Mouse (Mus musculus) bone marrow, adult 2 months (tissue): ENCODE measurements around the gene T2.

Source experiments
- CTCF ChIP-seq: fragments of 200-500 bp; IDR thresholded peaks from 2 replicates; pipeline ENCODE4 v1.5.1; 2011; ENCODE audit warnings: low read length, control low read depth; ENCODE audit not compliant: control insufficient read depth, insufficient read depth
- POLR2A ChIP-seq: fragments of 200-500 bp; IDR thresholded peaks from 2 replicates; pipeline ENCODE4 v1.6.1; 2011; ENCODE audit warnings: low read depth, mild to moderate bottlenecking, control low read depth, low read length, borderline replicate concordance; ENCODE audit not compliant: control insufficient read depth

DNA sequence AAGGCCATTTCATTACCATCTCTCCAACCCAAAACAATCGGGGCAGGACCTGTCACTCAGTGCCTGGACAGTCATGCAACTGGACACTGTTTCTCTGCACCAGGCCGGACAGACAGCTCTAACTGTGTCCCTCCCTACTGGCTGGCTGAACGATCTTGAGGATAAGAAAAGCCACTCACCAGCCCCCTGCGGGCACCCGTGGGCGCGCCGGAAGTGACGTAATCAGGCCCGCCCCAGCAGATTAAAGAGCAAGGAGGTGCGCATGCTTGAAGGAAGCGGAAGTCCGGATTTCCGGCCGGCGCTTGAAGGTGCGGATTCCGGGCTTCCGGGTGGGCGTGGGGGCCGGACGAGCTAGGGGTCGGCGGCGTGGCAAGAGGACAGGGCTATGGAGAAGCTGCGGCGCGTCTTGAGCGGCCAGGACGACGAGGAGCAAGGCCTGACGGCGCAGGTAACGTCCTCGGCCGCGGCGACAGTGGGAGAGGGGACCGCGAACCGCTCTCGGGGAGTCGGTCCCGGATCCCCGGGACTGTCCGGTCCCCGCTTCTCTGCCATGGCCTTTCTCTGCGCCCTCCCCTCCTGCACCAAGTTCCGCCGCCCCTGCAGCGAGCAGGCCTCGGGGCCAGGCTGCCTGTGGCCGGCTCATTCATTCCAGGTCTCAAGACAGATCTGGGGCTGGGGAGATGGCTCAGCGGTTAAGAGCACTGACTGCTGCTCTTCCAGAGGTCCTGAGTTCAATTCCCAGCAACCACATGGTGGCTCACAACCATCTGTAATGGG, 44.8 kb upstream of the T2 start, which contains the start of gene Sft2d1:
- TF ChIP-seq CTCF (no peak), POLR2A (peak; percentile 20; the same call in 1 of the 2 replicates)
